Mouse (Mus musculus) cerebellum, adult 8-10 months (tissue): Measurements from ENCODE around the gene Camk2d.

Source experiments
- DNase-seq: peaks from one replicate; pipeline ENCODE4 v3.0.0; 2022

Gene Camk2d

GRCm38 (mm10) chr3:126695456-126696293, 99.6 kb downstream of the Camk2d start:
- peak; percentile 76 for DNase-seq

GRCm38 (mm10) chr3:126696620-126697019, 100.5 kb downstream of the Camk2d start:
- no peak for DNase-seq

- DNase-seq, result no peak
Observed at GRCm38 (mm10) chr3:126699740-126700139, 103.6 kb downstream of the Camk2d start.

- DNase-seq, result no peak
Observed at GRCm38 (mm10) chr3:126701067-126701466, 105.0 kb downstream of the Camk2d start.

GRCm38 (mm10) chr3:126701586-126701985, 105.5 kb downstream of the Camk2d start:
- peak; percentile 47 for DNase-seq

- DNase-seq, result peak; percentile 65
Observed at GRCm38 (mm10) chr3:126705490-126705889, 109.4 kb downstream of the Camk2d start.

- DNase-seq, result no peak
Observed at GRCm38 (mm10) chr3:126714281-126714680, 118.2 kb downstream of the Camk2d start.

- peak; percentile 87 for DNase-seq
Observed at GRCm38 (mm10) chr3:126723021-126723449, 126.9 kb downstream of the Camk2d start.

GRCm38 (mm10) chr3:126723458-126723857, 127.4 kb downstream of the Camk2d start:
- DNase-seq, result no peak

GRCm38 (mm10) chr3:126725647-126726046, 129.5 kb downstream of the Camk2d start:
- no peak for DNase-seq

GRCm38 (mm10) chr3:126727387-126727786, 131.3 kb downstream of the Camk2d start:
- DNase-seq, result no peak

- no peak for DNase-seq
Observed at GRCm38 (mm10) chr3:126730411-126730810, 134.3 kb downstream of the Camk2d start.

- no peak for DNase-seq
Observed at GRCm38 (mm10) chr3:126732323-126732722, 136.2 kb downstream of the Camk2d start.

- no peak for DNase-seq
Observed at GRCm38 (mm10) chr3:126734533-126734932, 138.4 kb downstream of the Camk2d start.

- DNase-seq, result no peak
Observed at GRCm38 (mm10) chr3:126735211-126735610, 139.1 kb downstream of the Camk2d start.

GRCm38 (mm10) chr3:126737128-126737527, 141.0 kb downstream of the Camk2d start:
- DNase-seq, result no peak

GRCm38 (mm10) chr3:126740146-126740545, 144.0 kb downstream of the Camk2d start:
- DNase-seq, result no peak

- DNase-seq, result peak; percentile 66
Observed at GRCm38 (mm10) chr3:126744432-126745133, 148.5 kb downstream of the Camk2d start.

GRCm38 (mm10) chr3:126746148-126746803, 150.2 kb downstream of the Camk2d start:
- no peak for DNase-seq

- DNase-seq, result no peak
Observed at GRCm38 (mm10) chr3:126747628-126748027, 151.5 kb downstream of the Camk2d start.

- DNase-seq, result no peak
Observed at GRCm38 (mm10) chr3:126751377-126752098, 155.4 kb downstream of the Camk2d start.

GRCm38 (mm10) chr3:126752978-126753377, 156.9 kb downstream of the Camk2d start:
- DNase-seq, result no peak

- DNase-seq, result no peak
Observed at GRCm38 (mm10) chr3:126758398-126758797, 162.3 kb downstream of the Camk2d start.
